Mouse (Mus musculus): Measurements from ENCODE around the gene Adssl1. TPM values are rescaled to one million over a fixed set of nuclear protein-coding genes. Genes with fewer than 3 reads are reported as not detected.

Adssl1 gene
- total and polyA plus RNA-seq, 3 experiments, result 10.2 to 29.4 (median 10.7) TPM

GRCm38 (mm10) chr12:112671891-112672290, 52.0 kb downstream of the Adssl1 start:
- Histone ChIP-seq H3K4me2 (ENCODE audit: insufficient read depth, low read depth, poor library complexity, severe bottlenecking) (no peak overlapping the region), H3K27ac (ENCODE audit: insufficient read depth, low read depth) (no peak overlapping the region), H3K9me3 (replicated peaks; ENCODE audit: low read length) (no peaks in the 10 kb centered on the region), H3K4me1 (ENCODE audit: control insufficient read depth in 1 of 2, insufficient read depth in 2 of 2) (peaks cover 17 to 68% of the 10 kb centered on the region in 2 experiments), H3K36me3 (replicated peaks in 1 of 2; ENCODE audit: control insufficient read depth in 1 of 2, insufficient read depth in 1 of 2, low read length in 1 of 2) (peaks cover 45 to 55% of the 10 kb centered on the region in 2 experiments), H3K9ac (ENCODE audit: insufficient read depth, low read depth) (no peak overlapping the region), H3K27me3 (replicated peaks) (peaks cover 10% of the 10 kb centered on the region), H3K4me3 (replicated peaks in 1 of 3; ENCODE audit: low read depth in 2 of 3, low read length in 2 of 3, poor library complexity in 1 of 3) (no peak overlapping the region), H3K79me2 (replicated peaks; ENCODE audit: control insufficient read depth, extremely low read depth, insufficient read depth, poor library complexity, severe bottlenecking) (peaks cover 28% of the 10 kb centered on the region)
- DNase-seq (ENCODE audit: extremely low read depth), result no peak
- dilution Hi-C loops (cut with MboI; ENCODE audit: extremely low pct_ligation_motif_present, extremely low pct_unique_long_range_greater_than_20kb, low sequenced_read_pairs), result no loop called here
- in situ Hi-C loops (cut with MboI; ENCODE audit: low pct_ligation_motif_present, low pct_unique_long_range_greater_than_20kb, low sequenced_read_pairs), result no loop called here
- TF ChIP-seq RCOR1 (conservative IDR thresholded peaks at IDR 0.05; ENCODE audit: low read depth, low read length) (no peak), MYC (IDR thresholded peaks at IDR 0.05; ENCODE audit: low read depth, low read length) (no peak), ETS1 (conservative IDR thresholded peaks at IDR 0.05; ENCODE audit: low read depth, low read length) (no peak), E2F4 (IDR thresholded peaks at IDR 0.05; ENCODE audit: insufficient replicate concordance, low read depth, low read length) (no peak), SMC3 (IDR thresholded peaks at IDR 0.05; ENCODE audit: low read depth, low read length) (no peak), CHD1 (IDR thresholded peaks at IDR 0.05; ENCODE audit: low read depth, low read length) (no peak), USF2 (conservative IDR thresholded peaks at IDR 0.05; ENCODE audit: low read depth, low read length) (no peak), HCFC1 (IDR thresholded peaks at IDR 0.05; ENCODE audit: low read depth, low read length) (no peak), PAX5 (IDR thresholded peaks at IDR 0.05; ENCODE audit: low read length) (no peak), TCF12 (IDR thresholded peaks at IDR 0.05; ENCODE audit: low read depth, low read length) (no peak), IRF4 (IDR thresholded peaks at IDR 0.05; ENCODE audit: low read depth, low read length) (no peak), SIN3A (IDR thresholded peaks at IDR 0.05; ENCODE audit: low read length) (no peak), MXI1 (IDR thresholded peaks at IDR 0.05; ENCODE audit: low read depth, low read length) (no peak), RAD21 (IDR thresholded peaks at IDR 0.05; ENCODE audit: low read depth, low read length) (no peak), CTCF (conservative IDR thresholded peaks at IDR 0.05 in 1 of 2, IDR thresholded peaks at IDR 0.05 in 1 of 2; ENCODE audit: low read depth in 2 of 2, low read length in 2 of 2) (no peak), POLR2AphosphoS2 (IDR thresholded peaks at IDR 0.05; ENCODE audit: low read depth, low read length) (no peak), KAT2A (IDR thresholded peaks at IDR 0.05; ENCODE audit: insufficient replicate concordance, low read length) (no peak), MAZ (IDR thresholded peaks at IDR 0.05; ENCODE audit: low read depth, low read length) (no peak), ZC3H11A (IDR thresholded peaks at IDR 0.05; ENCODE audit: low read depth, low read length) (no peak)

GRCm38 (mm10) chr12:112672744-112673575, 53.1 kb downstream of the Adssl1 start:
- peaks cover 28% of the 10 kb centered on the region for H3K79me2 ChIP-seq (replicated peaks; ENCODE audit: control insufficient read depth, extremely low read depth, insufficient read depth, poor library complexity, severe bottlenecking)
- peak overlapping the region; percentile 91 for H3K9ac ChIP-seq (ENCODE audit: insufficient read depth, low read depth)
- H3K4me3 ChIP-seq (replicated peaks in 1 of 3; ENCODE audit: low read depth in 2 of 3, low read length in 2 of 3, poor library complexity in 1 of 3), result peak overlapping the region; percentile 76 to 99 (median 91)
- dilution Hi-C loops (cut with MboI; ENCODE audit: extremely low pct_ligation_motif_present, extremely low pct_unique_long_range_greater_than_20kb, low sequenced_read_pairs), result no loop called here
- H3K27ac ChIP-seq (ENCODE audit: insufficient read depth, low read depth), result peak overlapping the region; percentile 76
- H3K9me3 ChIP-seq (replicated peaks; ENCODE audit: low read length), result no peaks in the 10 kb centered on the region
- H3K27me3 ChIP-seq (replicated peaks), result peaks cover 21% of the 10 kb centered on the region
- H3K4me2 ChIP-seq (ENCODE audit: insufficient read depth, low read depth, poor library complexity, severe bottlenecking), result peak overlapping the region; percentile 47
- H3K4me1 ChIP-seq (ENCODE audit: control insufficient read depth in 1 of 2, insufficient read depth in 2 of 2), result peaks cover 17 to 64% of the 10 kb centered on the region in 2 experiments
- TF ChIP-seq CHD2 (IDR thresholded peaks at IDR 0.05; ENCODE audit: low read length) (peak; percentile 31; the same call in 1 of the 2 replicates), BHLHE40 (IDR thresholded peaks at IDR 0.05; ENCODE audit: low read depth, low read length) (peak; percentile 74), MXI1 (IDR thresholded peaks at IDR 0.05; ENCODE audit: low read depth, low read length) (peak; percentile 86), USF1 (IDR thresholded peaks at IDR 0.05; ENCODE audit: low read depth, low read length) (no peak), MEF2A (IDR thresholded peaks at IDR 0.05; ENCODE audit: borderline replicate concordance, low read depth, low read length) (0 out of 2 replicates have a peak, but pooled peaks have one; percentile 24), ETS1 (conservative IDR thresholded peaks at IDR 0.05; ENCODE audit: low read depth, low read length) (peak; percentile 46; the same call in 1 of the 2 replicates), MAX (IDR thresholded peaks at IDR 0.05; ENCODE audit: low read length) (no peak), MYC (IDR thresholded peaks at IDR 0.05; ENCODE audit: low read depth, low read length) (no peak), USF2 (conservative IDR thresholded peaks at IDR 0.05; ENCODE audit: low read depth, low read length) (no peak), SIN3A (IDR thresholded peaks at IDR 0.05; ENCODE audit: low read length) (peak; percentile 98), IRF4 (IDR thresholded peaks at IDR 0.05; ENCODE audit: low read depth, low read length) (0 out of 2 replicates have a peak, but pooled peaks have one; percentile 7), NRF1 (IDR thresholded peaks at IDR 0.05; ENCODE audit: low read depth, low read length) (no peak), POLR2AphosphoS2 (IDR thresholded peaks at IDR 0.05; ENCODE audit: low read depth, low read length) (no peak)
- H3K36me3 ChIP-seq (replicated peaks in 1 of 2; ENCODE audit: control insufficient read depth in 1 of 2, insufficient read depth in 1 of 2, low read length in 1 of 2), result peaks cover 36 to 44% of the 10 kb centered on the region in 2 experiments
- in situ Hi-C loops (cut with MboI; ENCODE audit: low pct_ligation_motif_present, low pct_unique_long_range_greater_than_20kb, low sequenced_read_pairs), result no loop called here
- DNase-seq (ENCODE audit: extremely low read depth), result peak; percentile 70
